Mouse (Mus musculus) olfactory bulb, adult 2 months (tissue): Measurements from ENCODE around the gene St5. TPM values are rescaled to one million over a fixed set of nuclear protein-coding genes. Genes with fewer than 3 reads are reported as not detected.
A peak's percentile ranks its signal among the peaks of the same experiment; 100 is the strongest.

Experiments used
- H3K27ac ChIP-seq: fragments of 200-500 bp; 2 replicates; pipeline ENCODE4 v1.5.1; 2012; ENCODE audit warnings: low read depth, low read length; ENCODE audit not compliant: insufficient read depth
- H3K4me1 ChIP-seq: fragments of 200-500 bp; 2 replicates; pipeline ENCODE4 v1.6.1; 2012; ENCODE audit warnings: low read length; ENCODE audit not compliant: control insufficient read depth, insufficient read depth
- H3K4me3 ChIP-seq: fragments of 200-500 bp; 2 replicates; pipeline ENCODE4 v1.5.1; 2012; ENCODE audit warnings: mild to moderate bottlenecking, low read depth, low read length, moderate library complexity; ENCODE audit not compliant: insufficient read depth
- CTCF ChIP-seq: fragments of 200-500 bp; IDR thresholded peaks from 2 replicates; pipeline ENCODE4 v1.5.1; 2012; ENCODE audit warnings: low read depth, mild to moderate bottlenecking, low read length, moderate library complexity; ENCODE audit not compliant: insufficient read depth
- POLR2A ChIP-seq: fragments of 200-500 bp; IDR thresholded peaks from 2 replicates; pipeline ENCODE4 v1.6.1; 2012; ENCODE audit warnings: mild to moderate bottlenecking, low read depth, low read length, moderate library complexity; ENCODE audit not compliant: insufficient read depth
- WGBS: fragments of 180-500 bp; shearing (Covaris S2); methylation state at CpG from one replicate; pipeline ENCODE4 v1.1.7; 2018; 5-methylcytosine and 5-hydroxymethylcytosine counted together
- polyA plus RNA-seq: library from polyadenylated mRNA; stranded (reverse); fragments of >200 nt; gene quantifications from 2 replicates; pipeline ENCODE4 v1.2.4, GENCODE M21; 2012; ENCODE audit warnings: low replicate concordance; ENCODE audit not compliant: missing spikeins, insufficient read depth, insufficient read length

Gene St5
- polyA plus RNA-seq, 1 experiment, result not detected

GRCm38 (mm10) chr7:109518036-109518681 is 185.2 kb downstream of the St5 start:
- Histone ChIP-seq H3K4me1 (peaks cover 2% of the 10 kb centered on the region; the same call in 1 of the 2 replicates), H3K27ac (peak overlapping the region; percentile 90), H3K4me3 (peak overlapping the region; percentile 89)
- WGBS, result 9% methylated on average over 10 of the region's 10 CpGs
- TF ChIP-seq CTCF, result no peak
- TF ChIP-seq POLR2A, result no peak

GRCm38 (mm10) chr7:109516500-109516899 is 186.9 kb downstream of the St5 start:
- H3K4me1 ChIP-seq, result peaks cover 2% of the 10 kb centered on the region; the same call in 1 of the 2 replicates
- H3K4me3 ChIP-seq, result no peak overlapping the region
- 86% methylated on average over 3 of the region's 3 CpGs for WGBS
- no peak overlapping the region for H3K27ac ChIP-seq
- TF ChIP-seq POLR2A, result no peak
- no peak for TF ChIP-seq CTCF

- H3K4me3 ChIP-seq, result no peak overlapping the region
- H3K4me1 ChIP-seq, result peaks cover 3% of the 10 kb centered on the region; the same call in 1 of the 2 replicates
- no peak overlapping the region for H3K27ac ChIP-seq
- TF ChIP-seq CTCF, result no peak
- no peak for TF ChIP-seq POLR2A
- WGBS, result 95% methylated on average over 3 of the region's 3 CpGs
Observed at GRCm38 (mm10) chr7:109511838-109512237, 191.6 kb downstream of the St5 start.

- TF ChIP-seq POLR2A (no peak), CTCF (no peak)
- H3K4me3 ChIP-seq, result no peak overlapping the region
- H3K4me1 ChIP-seq, result peaks cover 3% of the 10 kb centered on the region; the same call in 1 of the 2 replicates
- H3K27ac ChIP-seq, result no peak overlapping the region
- WGBS, result 69% methylated on average over 2 of the region's 2 CpGs
Observed at GRCm38 (mm10) chr7:109510799-109511198, 192.6 kb downstream of the St5 start.

- no peak for TF ChIP-seq POLR2A
- TF ChIP-seq CTCF, result no peak
- H3K4me3 ChIP-seq, result no peak within 1 kb of the TSS
- H3K4me1 ChIP-seq, result peaks cover 3% of the 10 kb centered on the region; the same call in 1 of the 2 replicates
- H3K27ac ChIP-seq, result no peak within 1 kb of the TSS
- WGBS, result 89% methylated on average over 4 of the region's 4 CpGs
Observed at GRCm38 (mm10) chr7:109508034-109508433, 195.4 kb downstream of the St5 start, which contains the start of gene Trim66. Gene Trim66, minus strand, starts transcription at chr7:109508134.

GRCm38 (mm10) chr7:109507572-109507971 is 195.8 kb downstream of the St5 start:
- 63% methylated on average over 9 of the region's 9 CpGs for WGBS
- H3K4me3 ChIP-seq, result no peak overlapping the region
- H3K27ac ChIP-seq, result no peak overlapping the region
- peaks cover 3% of the 10 kb centered on the region; the same call in 1 of the 2 replicates for H3K4me1 ChIP-seq
- TF ChIP-seq POLR2A (no peak), CTCF (no peak)

- H3K4me1 ChIP-seq, result peaks cover 3% of the 10 kb centered on the region; the same call in 1 of the 2 replicates
- H3K4me3 ChIP-seq, result no peak overlapping the region
- WGBS, result 30% methylated on average over 8 of the region's 8 CpGs
- TF ChIP-seq CTCF (no peak), POLR2A (no peak)
- H3K27ac ChIP-seq, result no peak overlapping the region
Observed at GRCm38 (mm10) chr7:109507119-109507518, 196.3 kb downstream of the St5 start.

GRCm38 (mm10) chr7:109497507-109497906 is 205.9 kb downstream of the St5 start:
- Histone ChIP-seq H3K4me3 (no peak overlapping the region), H3K27ac (no peak overlapping the region), H3K4me1 (peaks cover 15% of the 10 kb centered on the region)
- TF ChIP-seq CTCF (no peak), POLR2A (no peak)
- WGBS, result 72% methylated on average over 4 of the region's 4 CpGs

- peak overlapping the region; percentile 42 for H3K4me3 ChIP-seq
- WGBS, result 9% methylated on average over 21 of the region's 21 CpGs
- 0 out of 2 replicates have a peak overlapping the region, but pooled peaks have one; percentile 8 for H3K27ac ChIP-seq
- peaks cover 23% of the 10 kb centered on the region for H3K4me1 ChIP-seq
- TF ChIP-seq POLR2A, result no peak
- TF ChIP-seq CTCF, result no peak; the same call in 1 of the 2 replicates
Observed at GRCm38 (mm10) chr7:109493319-109494316, 209.8 kb downstream of the St5 start.
